8 mouse cellular contexts compared by ENCODE assay signal in the genomic region with DNA sequence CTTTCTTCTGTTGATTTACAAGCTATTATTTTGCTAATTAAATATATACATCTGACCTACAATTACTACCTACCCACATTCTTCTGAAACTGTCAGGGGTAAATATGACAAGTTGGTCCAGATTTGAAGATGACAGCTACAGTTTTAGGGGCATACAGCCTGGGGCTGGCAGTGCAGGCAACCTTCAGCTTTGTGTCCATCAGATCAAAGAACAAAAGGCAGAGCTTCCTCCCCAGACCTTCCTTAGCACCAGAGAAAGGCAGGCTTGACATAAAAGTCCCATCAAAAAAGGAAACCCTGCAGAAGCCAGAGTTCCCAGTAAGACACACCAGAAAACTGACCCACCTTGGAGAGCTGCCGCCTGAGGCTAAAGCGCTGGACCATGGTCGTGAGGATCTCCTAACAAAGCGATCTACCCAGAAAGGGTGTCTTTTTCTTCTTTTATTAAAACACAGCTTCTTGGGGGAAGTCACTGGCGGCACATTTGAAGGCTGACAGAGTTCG.
A peak's percentile ranks its signal among the peaks of the same experiment; 100 is the strongest.
DNase-seq lines count a peak whose midpoint lies in the region; ATAC-seq and TF ChIP-seq lines count a peak whose summit lies in the region.

No protein-coding gene starts in this region.

- peak overlapping the region; percentile 92 for H3K4me2 ChIP-seq in kidney, embryonic 16.5 days (replicated peaks; ENCODE audit: low read depth, low read length)
- H3K4me2 ChIP-seq in hindbrain, embryonic 15.5 days: peak overlapping the region; percentile 74
- H3K4me2 ChIP-seq in midbrain, embryonic 15.5 days: peak overlapping the region; percentile 66

- TF ChIP-seq POLR2A in cortical plate, adult 2 months (IDR thresholded peaks at IDR 0.05; ENCODE audit: extremely low read depth, insufficient read depth, low read length): no peak

- no peak for DNase-seq in kidney, adult 18-20 months
- DNase-seq in adrenal gland, postnatal 14 days: no peak
- DNase-seq in MN1 (ENCODE audit: low spot score): no peak
- no peak for DNase-seq in left cerebral cortex, adult 9 months (ENCODE audit: low spot score in 2 of 2)

- H3K9me3 ChIP-seq in kidney, embryonic 16.5 days (ENCODE audit: low read length): no peaks in the 10 kb centered on the region
- H3K9me3 ChIP-seq in hindbrain, embryonic 15.5 days: no peaks in the 10 kb centered on the region
- H3K9me3 ChIP-seq in midbrain, embryonic 15.5 days: no peaks in the 10 kb centered on the region

- peak overlapping the region; percentile 74 for H3K9ac ChIP-seq in kidney, embryonic 16.5 days (replicated peaks; ENCODE audit: low read length)
- peak overlapping the region; percentile 76 for H3K9ac ChIP-seq in hindbrain, embryonic 15.5 days
- peak overlapping the region; percentile 76 for H3K9ac ChIP-seq in midbrain, embryonic 15.5 days

- peak; percentile 19; the same call in 1 of the 2 replicates for ATAC-seq in kidney, embryonic 16.5 days (ENCODE audit: low FRiP score, low TSS enrichment)
- ATAC-seq in hindbrain, embryonic 15.5 days (ENCODE audit: low FRiP score, low read depth): peak; percentile 51; the same call in 1 of the 2 replicates
- ATAC-seq in midbrain, embryonic 15.5 days (replicated peaks): peak; percentile 59

- 3% methylated on average over 6 of the region's 6 CpGs for WGBS in kidney, embryonic 16.5 days
- WGBS in hindbrain, embryonic 15.5 days: 2% methylated on average over 6 of the region's 6 CpGs
- WGBS in midbrain, embryonic 15.5 days: 2% methylated on average over 6 of the region's 6 CpGs

- no peaks in the 10 kb centered on the region for H3K36me3 ChIP-seq in kidney, embryonic 16.5 days (ENCODE audit: insufficient read depth, low read length)
- H3K36me3 ChIP-seq in hindbrain, embryonic 15.5 days: no peaks in the 10 kb centered on the region
- no peaks in the 10 kb centered on the region for H3K36me3 ChIP-seq in midbrain, embryonic 15.5 days (replicated peaks)

- H3K27me3 ChIP-seq in kidney, embryonic 16.5 days (ENCODE audit: insufficient read depth, low read length): no peaks in the 10 kb centered on the region
- no peaks in the 10 kb centered on the region for H3K27me3 ChIP-seq in hindbrain, embryonic 15.5 days
- H3K27me3 ChIP-seq in midbrain, embryonic 15.5 days (replicated peaks): no peaks in the 10 kb centered on the region

- peak overlapping the region; percentile 57 for H3K27ac ChIP-seq in kidney, embryonic 16.5 days (ENCODE audit: low read length)
- no peak overlapping the region for H3K27ac ChIP-seq in cortical plate, adult 2 months (ENCODE audit: insufficient read depth, low read length)
- peak overlapping the region; percentile 92 for H3K27ac ChIP-seq in hindbrain, embryonic 15.5 days (replicated peaks)
- H3K27ac ChIP-seq in midbrain, embryonic 15.5 days: peak overlapping the region; percentile 92

- H3K4me1 ChIP-seq in kidney, embryonic 16.5 days (ENCODE audit: insufficient read depth, low read length): peaks cover 13% of the 10 kb centered on the region
- H3K4me1 ChIP-seq in cortical plate, adult 2 months (ENCODE audit: control insufficient read depth, insufficient read depth, low read length): peaks cover 2% of the 10 kb centered on the region; the same call in 1 of the 2 replicates
- H3K4me1 ChIP-seq in hindbrain, embryonic 15.5 days (replicated peaks): peaks cover 49% of the 10 kb centered on the region
- H3K4me1 ChIP-seq in midbrain, embryonic 15.5 days: peaks cover 25% of the 10 kb centered on the region

- peak overlapping the region; percentile 68 for H3K4me3 ChIP-seq in kidney, embryonic 16.5 days (ENCODE audit: low read length)
- H3K4me3 ChIP-seq in cortical plate, adult 2 months (ENCODE audit: insufficient read depth, low read length): peak overlapping the region; percentile 44
- H3K4me3 ChIP-seq in hindbrain, embryonic 15.5 days: peak overlapping the region; percentile 64
- peak overlapping the region; percentile 69 for H3K4me3 ChIP-seq in midbrain, embryonic 15.5 days

- no peak for TF ChIP-seq CTCF in cortical plate, adult 2 months (IDR thresholded peaks at IDR 0.05; ENCODE audit: extremely low read depth, insufficient read depth, low read length)
